Mouse (Mus musculus) adrenal gland, adult 18-20 months (tissue): ENCODE data around the gene P2ry4. TPM values are rescaled to one million over a fixed set of nuclear protein-coding genes. Genes with fewer than 3 reads are reported as not detected.

Source experiments
- DNase-seq, 2 experiments: peaks; one replicate each; pipeline ENCODE4 v3.0.0; 2021 to 2022; ENCODE audit warnings: low spot score in 2 of 2
- long read RNA-seq, 2 experiments: library from polyadenylated mRNA; stranded (forward); transcript quantifications; one replicate each; pipeline ENCODE4 v2.0.0; 2021
- total RNA-seq, 2 experiments: library from RNA; stranded (reverse); gene quantifications; 1 replicate in 1 of 2; 2 replicates in 1 of 2; pipeline ENCODE4 v1.2.3; 2021

P2ry4 gene
- total RNA-seq = not detected
- long read RNA-seq, experiment 1 = 0 reads
- long read RNA-seq, experiment 2 = 0 reads

DNA sequence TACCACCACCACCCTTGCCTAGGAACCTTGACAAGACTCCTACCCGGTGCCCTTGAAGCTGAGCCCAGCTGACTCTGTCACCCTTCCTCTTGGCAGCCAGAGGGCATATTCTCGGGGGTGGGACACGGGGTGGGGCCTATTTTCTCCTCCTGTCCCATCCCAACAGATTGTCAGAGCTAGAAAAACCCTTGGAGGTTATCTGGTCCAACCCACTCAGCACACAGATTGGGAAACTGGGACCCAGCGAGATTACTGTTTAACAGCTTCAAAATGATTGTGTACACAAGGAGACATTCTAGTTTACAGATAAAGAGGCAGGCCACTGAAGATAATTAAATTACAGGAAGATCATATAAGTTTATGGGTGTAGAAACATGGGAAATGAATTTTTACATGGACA is at the start of gene P2ry4:
Gene P2ry4, minus strand, starts transcription at position 79 of the 400 bp plus-strand sequence.
- DNase-seq = no peak

GRCm38 (mm10) chrX:100638477-100638876 is 43.8 kb upstream of the P2ry4 start:
- DNase-seq = no peak

GRCm38 (mm10) chrX:100629076-100629475 is 34.4 kb upstream of the P2ry4 start:
- no peak for DNase-seq

DNA sequence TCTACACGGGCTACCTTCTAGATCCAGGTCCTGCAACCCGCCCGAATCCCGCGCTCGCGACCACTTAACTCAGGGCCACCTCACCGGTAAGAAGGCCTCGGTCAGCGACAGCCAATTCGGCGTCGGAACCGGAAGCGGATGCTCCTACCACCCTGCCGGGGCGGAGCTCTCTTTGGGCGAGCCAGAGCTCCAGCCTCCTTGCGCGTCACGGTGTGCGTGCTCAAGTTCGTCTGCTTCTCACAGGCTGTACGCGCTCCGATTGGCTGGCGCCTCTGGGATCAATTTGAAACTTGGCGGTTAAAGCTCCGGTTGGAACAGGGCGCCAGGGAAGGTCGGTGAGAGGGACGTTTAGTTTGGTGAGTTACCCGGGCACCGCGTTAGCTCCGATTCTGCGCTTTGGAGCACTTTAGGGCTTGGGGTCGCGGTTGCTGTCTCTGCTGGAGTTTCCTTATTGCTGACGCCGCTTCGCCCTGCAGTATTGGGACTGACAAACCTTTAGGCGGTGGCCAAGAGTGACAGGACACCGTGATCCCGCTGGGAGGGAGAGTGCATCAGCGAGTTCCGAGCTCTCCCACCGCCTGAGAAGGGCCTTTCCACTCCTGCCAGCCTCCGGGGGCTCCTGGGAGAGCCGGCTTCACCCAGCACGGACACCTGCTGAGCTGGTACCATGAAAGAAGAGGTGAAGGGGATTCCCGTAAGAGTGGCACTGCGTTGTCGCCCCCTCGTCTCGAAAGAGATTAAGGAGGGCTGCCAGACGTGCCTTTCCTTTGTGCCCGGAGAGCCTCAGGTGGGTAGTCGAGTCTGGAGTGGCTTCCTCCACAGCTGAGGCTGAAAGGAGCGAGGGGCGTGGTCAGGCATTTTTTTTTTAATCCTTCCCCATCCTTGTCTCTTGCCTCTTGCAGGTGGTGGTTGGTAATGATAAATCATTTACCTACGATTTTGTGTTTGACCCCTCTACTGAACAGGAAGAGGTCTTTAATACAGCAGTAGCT is 31.4 kb upstream of the P2ry4 start, which contains the start of gene Pdzd11:
Gene Pdzd11, minus strand, starts transcription at position 767 of the 992 bp plus-strand sequence.
- DNase-seq = peak; percentile 69 to 73

DNA sequence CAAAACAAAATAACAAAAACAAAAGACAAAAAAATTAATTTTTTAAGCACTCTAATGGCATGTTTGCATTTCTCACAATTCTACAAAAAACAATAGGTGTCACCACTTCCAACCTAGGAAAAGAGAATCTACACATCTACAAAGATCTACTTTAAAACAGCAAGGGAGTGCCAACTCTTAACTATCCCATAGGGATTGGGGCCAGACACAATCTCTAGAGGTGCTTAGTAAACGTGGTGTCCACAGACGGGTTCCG is 30.8 kb upstream of the P2ry4 start, which contains the start of gene Kif4:
Gene Kif4, plus strand, starts transcription at position 192 of the 256 bp plus-strand sequence.
- DNase-seq = no peak

- DNase-seq = no peak
Measured at GRCm38 (mm10) chrX:100625146-100625545, 30.5 kb upstream of the P2ry4 start.

- DNase-seq = no peak
Measured at GRCm38 (mm10) chrX:100624242-100624641, 29.6 kb upstream of the P2ry4 start.

DNA sequence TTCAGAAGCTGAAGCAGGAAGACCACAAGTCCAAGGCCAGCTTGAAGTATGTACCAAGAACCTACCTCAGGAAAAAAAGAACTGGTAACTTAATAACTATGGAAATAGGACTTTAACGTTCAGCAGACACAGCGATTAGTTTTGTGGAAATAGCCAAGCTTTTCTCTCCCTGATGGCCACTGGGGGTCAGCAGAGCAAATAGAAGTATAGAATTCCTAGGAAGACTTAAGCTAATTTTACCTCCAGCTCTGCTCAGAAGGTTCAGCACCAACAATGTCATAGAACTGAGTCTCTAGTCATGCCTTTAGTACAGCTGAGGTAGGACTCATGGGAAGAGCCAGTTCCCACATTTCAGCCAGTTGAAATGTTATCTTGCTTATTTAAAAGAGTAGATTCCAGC is 26.7 kb upstream of the P2ry4 start:
- no peak for DNase-seq

- DNase-seq = no peak
Measured at GRCm38 (mm10) chrX:100618488-100618887, 23.8 kb upstream of the P2ry4 start.

- no peak for DNase-seq
Measured at GRCm38 (mm10) chrX:100605314-100605713, 10.6 kb upstream of the P2ry4 start, which contains the start of gene Arr3. Gene Arr3, plus strand, starts transcription at chrX:100605497.

GRCm38 (mm10) chrX:100599755-100600154 is 5.1 kb upstream of the P2ry4 start:
- DNase-seq = no peak

- DNase-seq = peak in 1 of 2 experiments; percentile 7
Measured at GRCm38 (mm10) chrX:100597439-100597838, 2.8 kb upstream of the P2ry4 start.

- no peak for DNase-seq
Measured at GRCm38 (mm10) chrX:100571951-100572350, 22.7 kb downstream of the P2ry4 start, which contains the start of gene Awat1. Gene Awat1, plus strand, starts transcription at chrX:100572251.

- no peak for DNase-seq
Measured at GRCm38 (mm10) chrX:100565696-100566095, 29.0 kb downstream of the P2ry4 start.

GRCm38 (mm10) chrX:100556026-100556425 is 38.6 kb downstream of the P2ry4 start:
- no peak for DNase-seq

Other genes starting within 250 kb of the P2ry4 start
- not detected for gene Otud6a, start 165.9 kb downstream of the P2ry4 start, total RNA-seq
- under 1 TPM; 0.29 to 0.53 TPM for gene Awat2, start 152.2 kb downstream of the P2ry4 start, total RNA-seq
- gene Igbp1, start 100.6 kb downstream of the P2ry4 start, total RNA-seq = 10 to 100 TPM; 60.7 to 66.5 TPM
- gene Dgat2l6, start 70.0 kb downstream of the P2ry4 start, total RNA-seq = not detected
- gene Awat1, start 22.6 kb downstream of the P2ry4 start, total RNA-seq = not detected
- not detected for gene Arr3, start 10.6 kb upstream of the P2ry4 start, total RNA-seq
- gene Kif4, start 30.9 kb upstream of the P2ry4 start, total RNA-seq = under 1 TPM; 0.48 to 0.96 TPM
- 10 to 100 TPM; 40.4 to 53.1 TPM for gene Pdzd11, start 31.7 kb upstream of the P2ry4 start, total RNA-seq
- gene Gdpd2, start 135.0 kb upstream of the P2ry4 start, total RNA-seq = under 1 TPM in 1 of 2 experiments, not detected in 1; 0.16 TPM
- 10 to 100 TPM; 27.7 to 29.6 TPM for gene Dlg3, start 172.9 kb upstream of the P2ry4 start, total RNA-seq